Mouse (Mus musculus) kidney, adult 2 months (tissue): Measurements from ENCODE around the gene Cdc14b.

ENCODE experiments used
- CTCF ChIP-seq: fragments of 200-500 bp; conservative IDR thresholded peaks from 2 replicates; pipeline ENCODE4 v1.5.1; 2011; ENCODE audit warnings: low read depth, mild to moderate bottlenecking, control low read depth, low read length, moderate library complexity, mixed read lengths; ENCODE audit not compliant: insufficient read depth, insufficient read length
- POLR2A ChIP-seq: fragments of 200-500 bp; IDR thresholded peaks from one replicate; pipeline ENCODE4 v1.6.1; 2011; ENCODE audit warnings: low read depth, low read length, control low read depth

- TF ChIP-seq POLR2A: no peak
- peak; percentile 62 for TF ChIP-seq CTCF
These were observed 70.4 kb downstream of the Cdc14b start for GRCm38 (mm10) chr13:64204726-64205125.
